Mouse (Mus musculus) urinary bladder, adult 18-20 months (tissue): ENCODE results near the gene Peg3.

Experiments
- DNase-seq, 2 experiments: peaks; one replicate each; pipeline ENCODE4 v3.0.0; 2022; ENCODE audit warnings: low spot score in 2 of 2, mixed read lengths in 2 of 2

Gene Peg3

GRCm38 (mm10) chr7:6709396-6709795 is 20.8 kb downstream of the Peg3 start:
- no peak for DNase-seq

- DNase-seq = no peak
Observed at GRCm38 (mm10) chr7:6708451-6709180, 21.6 kb downstream of the Peg3 start.

- no peak for DNase-seq
Observed at GRCm38 (mm10) chr7:6707416-6708015, 22.7 kb downstream of the Peg3 start.

- DNase-seq = no peak
Observed at GRCm38 (mm10) chr7:6699230-6699629, 31.0 kb downstream of the Peg3 start.

GRCm38 (mm10) chr7:6696241-6697045 is 33.8 kb downstream of the Peg3 start, which contains the start of gene Zim1:
Zim1 (minus strand) TSS chr7:6696450.
- peak; percentile 65 to 70 for DNase-seq

- no peak for DNase-seq
Observed at GRCm38 (mm10) chr7:6685511-6685910, 44.7 kb downstream of the Peg3 start.

- no peak for DNase-seq
Observed at GRCm38 (mm10) chr7:6666726-6667125, 63.5 kb downstream of the Peg3 start.

GRCm38 (mm10) chr7:6663430-6663829 is 66.8 kb downstream of the Peg3 start:
- no peak for DNase-seq

- DNase-seq = peak in 1 of 2 experiments; percentile 1
Observed at GRCm38 (mm10) chr7:6659605-6660004, 70.6 kb downstream of the Peg3 start.

- no peak for DNase-seq
Observed at GRCm38 (mm10) chr7:6658606-6659005, 71.6 kb downstream of the Peg3 start.
